Mouse (Mus musculus): Measurements from ENCODE around the gene Nupl2. TPM values are rescaled to one million over a fixed set of nuclear protein-coding genes. Genes with fewer than 3 reads are reported as not detected.

Gene Nupl2
- total RNA-seq, 1 experiment from 2014 or later: 7.9 TPM

DNA sequence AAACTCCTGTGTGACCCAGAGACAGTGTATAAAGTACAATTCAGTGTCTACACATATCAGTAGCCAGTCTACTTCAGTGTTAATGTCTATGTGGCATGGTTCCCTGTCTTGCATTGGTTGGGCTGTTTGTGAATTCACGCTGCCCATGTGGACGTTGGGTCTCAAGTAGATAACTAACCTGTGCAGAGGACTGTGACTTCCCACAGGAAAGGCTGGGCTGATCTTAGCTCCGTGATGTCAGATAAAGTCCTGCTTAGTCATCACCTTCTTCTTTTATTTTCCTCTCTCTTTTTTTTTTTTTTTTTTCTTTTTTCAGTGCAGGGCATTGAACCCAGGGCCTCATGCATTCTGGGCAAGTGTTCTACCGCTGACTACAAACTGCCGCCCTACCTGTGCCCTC lies 43.7 kb downstream of the Nupl2 start:
- DNase-seq: no peak

DNA sequence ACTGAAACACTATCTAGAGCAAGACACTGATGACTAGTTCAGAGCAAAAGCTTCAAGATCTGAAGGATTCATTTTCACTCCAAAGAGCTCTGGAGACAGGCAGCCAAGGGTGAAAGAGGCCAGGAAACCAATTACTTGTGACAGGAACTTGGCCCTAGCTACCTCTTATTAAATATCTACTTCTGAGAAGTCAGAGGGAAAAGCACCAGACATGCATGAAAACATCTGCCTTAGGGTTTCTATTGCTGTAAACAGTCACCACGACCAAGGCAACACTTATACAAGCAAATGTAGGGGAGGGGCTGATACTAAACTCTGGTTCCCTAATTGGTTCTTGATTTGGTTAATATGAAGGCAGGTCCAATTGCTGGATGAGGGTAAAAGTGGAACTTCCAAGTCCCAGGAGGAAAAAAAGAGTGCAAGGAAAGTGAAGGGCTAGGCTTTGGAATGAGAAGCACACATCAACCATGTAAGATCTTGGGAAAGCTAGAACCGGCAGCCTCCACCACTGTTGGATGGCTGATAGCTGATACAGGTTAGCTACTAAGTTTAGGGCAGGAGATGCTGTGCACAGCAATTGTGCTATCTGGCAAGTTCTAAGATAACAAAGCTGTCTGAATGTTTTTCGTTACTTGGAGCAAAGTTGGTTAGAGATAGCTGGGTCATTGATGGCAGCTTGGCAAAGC lies 49.2 kb downstream of the Nupl2 start:
- DNase-seq: no peak

DNA sequence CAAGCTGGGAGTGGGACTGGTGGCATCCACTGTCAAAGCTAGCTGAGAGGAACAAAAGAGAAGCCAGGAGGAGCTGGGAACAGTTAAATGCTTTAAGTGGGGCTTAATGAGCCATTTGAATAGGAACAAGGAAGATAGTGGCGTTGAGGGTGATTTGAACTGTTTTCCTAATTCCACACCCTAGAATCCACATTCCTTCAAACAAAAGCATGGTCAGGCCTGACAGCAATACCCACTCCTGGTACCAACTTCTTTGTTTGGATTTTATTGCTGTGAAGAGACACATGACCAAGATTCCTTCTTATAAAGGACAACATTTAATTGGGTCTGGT lies 49.8 kb downstream of the Nupl2 start:
- DNase-seq: no peak

DNA sequence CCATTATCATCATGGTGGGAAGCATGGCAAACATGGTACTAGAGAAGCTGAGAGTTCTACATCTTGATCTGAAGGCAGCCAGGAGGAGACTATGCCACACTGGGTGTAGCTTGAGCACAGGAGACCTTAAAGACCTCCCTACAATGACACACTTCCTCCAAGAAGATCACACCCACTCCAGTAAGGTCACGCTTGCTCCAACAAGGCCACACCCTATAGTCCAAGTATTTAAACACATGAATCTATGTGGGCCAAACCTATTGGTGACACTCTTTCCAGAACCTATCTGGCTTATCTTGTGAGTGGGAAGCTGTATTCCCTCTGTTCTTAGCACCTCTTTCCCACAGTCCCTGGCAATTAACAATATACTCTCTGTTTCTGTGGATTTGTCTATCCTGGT lies 50.1 kb downstream of the Nupl2 start:
- no peak for DNase-seq

Other genes with a start within 250 kb of the Nupl2 start
- gene Fam126a, start 134.3 kb upstream of the Nupl2 start, total RNA-seq (2021): 67.7 and 74.0 TPM in 2 replicates
- 30.1 and 31.6 TPM in 2 replicates for gene Klhl7, start 64.4 kb upstream of the Nupl2 start, total RNA-seq (2021)
- 10.7 and 11.1 TPM in 2 replicates for gene Kcnh2, start 186.6 kb downstream of the Nupl2 start, total RNA-seq (2021)
- gene Nos3, start 199.8 kb downstream of the Nupl2 start, total RNA-seq (2021): 16.8 and 18.3 TPM in 2 replicates
- 0.41 and 0.60 TPM in 2 replicates for gene Atg9b, start 227.2 kb downstream of the Nupl2 start, total RNA-seq (2021)
- gene Abcb8, start 228.7 kb downstream of the Nupl2 start, total RNA-seq (2021): 80.9 and 92.2 TPM in 2 replicates
- 1.1 TPM in 1 of 2 replicates, not detected in the other for gene Asic3, start 248.4 kb downstream of the Nupl2 start, total RNA-seq (2021)

Data from adrenal gland, postnatal 14 days (tissue).